Mouse (Mus musculus) lung, adult 2 months (tissue): ENCODE measurements around the gene D6Ertd527e.

Source experiments
- CTCF ChIP-seq: fragments of 200-500 bp; IDR thresholded peaks from 2 replicates; pipeline ENCODE4 v1.5.1; 2011; ENCODE audit warnings: mild to moderate bottlenecking, low read length, control low read depth; ENCODE audit not compliant: insufficient read depth
- POLR2A ChIP-seq: fragments of 200-500 bp; IDR thresholded peaks from 2 replicates; pipeline ENCODE4 v1.6.1; 2011; ENCODE audit warnings: low read depth, mild to moderate bottlenecking, control low read depth, low read length, borderline replicate concordance; ENCODE audit errors: extremely low read depth

DNA sequence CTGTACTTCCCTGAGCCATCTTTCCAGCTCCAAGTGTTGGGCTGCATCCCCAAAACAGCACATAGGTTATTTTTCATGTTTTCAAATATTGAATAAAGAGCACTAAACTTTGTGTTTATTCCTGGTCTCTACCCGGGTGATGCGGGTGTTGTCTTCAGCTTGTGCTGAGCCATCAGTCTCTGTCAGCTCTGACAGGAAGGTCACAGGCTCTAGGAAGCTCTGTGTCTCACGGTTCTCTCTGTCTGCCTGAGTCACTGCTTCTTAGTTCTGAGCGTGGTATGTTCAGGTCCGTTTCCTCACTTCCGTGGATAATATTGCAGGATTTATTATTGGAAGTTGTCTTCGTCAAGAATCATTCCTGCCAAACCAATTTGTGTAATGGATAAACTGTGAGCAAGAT is 17.4 kb downstream of the D6Ertd527e start:
- TF ChIP-seq CTCF (no peak), POLR2A (no peak)
